Mouse (Mus musculus) stomach, embryonic 15.5 days (tissue): ENCODE results near the gene Stkld1. TPM values are rescaled to one million over a fixed set of nuclear protein-coding genes. Genes with fewer than 3 reads are reported as not detected.
A peak's percentile ranks its signal among the peaks of the same experiment; 100 is the strongest.

Experiments
- ATAC-seq: fragments of 200-750 bp; cut with Nextera tagmentation; 2 replicates; pipeline ENCODE4 v1.8.0; 2017; ENCODE audit warnings: low read depth, moderate number of reproducible peaks, moderate TSS enrichment; ENCODE audit not compliant: insufficient read depth, low FRiP score
- H3K27ac ChIP-seq: fragments of 300-500 bp; sonication (generic); 2 replicates; pipeline ENCODE4 v1.5.1; 2015; ENCODE audit warnings: mild to moderate bottlenecking, inconsistent platforms
- H3K27me3 ChIP-seq: fragments of 300-500 bp; sonication (generic); replicated peaks from 2 replicates; pipeline ENCODE4 v1.6.1; 2015; ENCODE audit warnings: inconsistent platforms
- H3K36me3 ChIP-seq: fragments of 300-500 bp; sonication (generic); 2 replicates; pipeline ENCODE4 v1.6.1; 2015; ENCODE audit warnings: inconsistent platforms
- H3K4me1 ChIP-seq: fragments of 300-500 bp; sonication (generic); 2 replicates; pipeline ENCODE4 v1.6.1; 2015; ENCODE audit warnings: inconsistent platforms
- H3K4me2 ChIP-seq: fragments of 300-500 bp; sonication (generic); 2 replicates; pipeline ENCODE4 v1.6.1; 2015; ENCODE audit warnings: mild to moderate bottlenecking, inconsistent platforms
- H3K4me3 ChIP-seq: fragments of 300-500 bp; sonication (generic); replicated peaks from 2 replicates; pipeline ENCODE4 v1.5.1; 2015; ENCODE audit warnings: inconsistent platforms
- H3K9ac ChIP-seq: fragments of 300-500 bp; sonication (generic); 2 replicates; pipeline ENCODE4 v1.6.1; 2015; ENCODE audit warnings: inconsistent platforms
- H3K9me3 ChIP-seq: fragments of 300-500 bp; sonication (generic); 2 replicates; pipeline ENCODE4 v1.6.1; 2016; ENCODE audit warnings: inconsistent platforms
- WGBS: fragments of 180-500 bp; shearing (Covaris S2); methylation state at CpG from one replicate; pipeline ENCODE4 v1.1.7; 2015; 5-methylcytosine and 5-hydroxymethylcytosine counted together
- polyA plus RNA-seq: library from polyadenylated mRNA; unstranded; fragments of >200 nt; fragmentation: Nextera tagmentation; extraction: Ambion mirVana; gene quantifications from 2 replicates; pipeline ENCODE4 v1.2.1, GENCODE M21; 2015

Stkld1 gene
- polyA plus RNA-seq, 1 experiment from 2014 or later: not detected

- 86% methylated on average over 3 of the region's 3 CpGs for WGBS
- H3K36me3 ChIP-seq: peaks cover 61% of the 10 kb centered on the region
- peaks cover 21% of the 10 kb centered on the region for H3K4me1 ChIP-seq
- H3K27ac ChIP-seq: no peak overlapping the region
- ATAC-seq: no peak
- H3K4me2 ChIP-seq: no peak overlapping the region
- H3K9me3 ChIP-seq: no peaks in the 10 kb centered on the region
- no peaks in the 10 kb centered on the region for H3K27me3 ChIP-seq
- no peak overlapping the region for H3K9ac ChIP-seq
- no peak overlapping the region for H3K4me3 ChIP-seq
Observed at GRCm38 (mm10) chr2:26919684-26920083, 14.2 kb upstream of the Stkld1 start.

GRCm38 (mm10) chr2:26920190-26920855, 13.5 kb upstream of the Stkld1 start:
- no peak overlapping the region for H3K4me2 ChIP-seq
- no peaks in the 10 kb centered on the region for H3K9me3 ChIP-seq
- H3K36me3 ChIP-seq: peaks cover 66% of the 10 kb centered on the region
- H3K4me3 ChIP-seq: no peak overlapping the region
- H3K27me3 ChIP-seq: no peaks in the 10 kb centered on the region
- ATAC-seq: no peak
- peaks cover 17% of the 10 kb centered on the region for H3K4me1 ChIP-seq
- no peak overlapping the region for H3K27ac ChIP-seq
- WGBS: 89% methylated on average over 6 of the region's 6 CpGs
- no peak overlapping the region for H3K9ac ChIP-seq

DNA sequence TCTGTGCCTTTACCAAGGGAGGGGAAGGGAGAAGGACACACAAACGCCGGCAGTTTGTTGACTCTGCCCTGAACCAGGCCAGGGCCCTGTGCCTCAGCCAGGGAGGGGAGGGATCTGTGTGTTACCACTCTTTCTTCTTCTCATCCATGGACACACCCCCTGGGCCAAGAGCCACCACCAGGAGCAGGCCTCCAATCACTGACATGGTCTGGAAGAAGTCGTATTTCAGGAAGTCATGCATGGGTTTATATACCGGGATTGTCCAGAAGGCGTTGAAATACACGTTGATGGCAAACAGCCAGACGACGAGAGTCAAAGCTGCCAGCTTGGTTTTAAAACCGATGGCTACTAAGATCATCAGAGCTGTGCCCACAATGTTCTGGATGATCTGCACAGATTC, 12.1 kb upstream of the Stkld1 start:
- peak; percentile 66; the same call in 1 of the 2 replicates for ATAC-seq
- Histone ChIP-seq H3K4me2 (no peak overlapping the region), H3K4me3 (no peak overlapping the region), H3K4me1 (peaks cover 13% of the 10 kb centered on the region), H3K27me3 (no peaks in the 10 kb centered on the region), H3K27ac (no peak overlapping the region), H3K9me3 (no peaks in the 10 kb centered on the region), H3K36me3 (peaks cover 79% of the 10 kb centered on the region), H3K9ac (no peak overlapping the region)
- WGBS: 64% methylated on average over 9 of the region's 9 CpGs

DNA sequence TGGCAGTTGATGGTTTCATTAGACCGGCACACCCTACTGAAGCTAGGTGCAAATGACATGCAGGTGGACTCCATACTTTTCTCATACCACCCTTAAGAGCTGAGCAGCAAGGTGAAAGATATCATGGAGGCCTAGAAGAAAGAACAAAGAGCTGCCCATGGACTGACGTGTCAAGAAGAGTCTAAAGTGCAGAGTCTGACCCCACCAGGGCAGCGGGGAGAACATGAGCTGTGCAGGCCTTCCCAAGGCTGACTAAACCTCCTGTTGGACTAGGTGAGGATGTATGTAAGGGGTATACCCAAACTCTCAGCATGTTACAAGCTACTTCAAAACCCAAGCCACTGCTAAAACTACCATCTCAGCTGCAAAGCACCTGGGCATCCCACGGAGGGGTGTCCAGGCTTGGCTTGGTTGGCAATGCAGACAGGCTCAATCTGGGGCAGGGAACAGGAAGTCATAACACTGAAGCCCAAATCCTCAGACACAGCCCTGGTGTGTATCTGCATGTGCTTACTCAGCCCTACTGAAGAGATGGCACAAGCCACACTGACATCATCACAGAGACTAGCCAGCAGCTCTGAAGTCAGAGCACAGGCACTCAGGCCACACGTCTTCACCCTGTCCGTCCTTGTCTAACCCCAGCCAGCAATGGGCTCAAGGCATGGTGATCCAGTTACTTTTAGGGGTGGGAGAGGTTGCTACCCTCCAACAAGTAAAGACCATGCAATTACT, 5.9 kb upstream of the Stkld1 start:
- Histone ChIP-seq H3K27me3 (no peaks in the 10 kb centered on the region), H3K9ac (no peak overlapping the region), H3K36me3 (peaks cover 54% of the 10 kb centered on the region), H3K27ac (no peak overlapping the region), H3K4me3 (no peak overlapping the region), H3K4me1 (peaks cover 17% of the 10 kb centered on the region), H3K9me3 (no peaks in the 10 kb centered on the region), H3K4me2 (no peak overlapping the region)
- 84% methylated on average over 6 of the region's 6 CpGs for WGBS
- no peak for ATAC-seq

- 50% methylated on average over 1 of the region's 1 CpGs for whole genome bisulfite sequencing
- Histone ChIP-seq H3K4me3 (no peak overlapping the region), H3K4me2 (no peak overlapping the region), H3K4me1 (peaks cover 23% of the 10 kb centered on the region), H3K9ac (no peak overlapping the region), H3K36me3 (peaks cover 30% of the 10 kb centered on the region; the same call in 1 of the 2 replicates), H3K27me3 (no peaks in the 10 kb centered on the region), H3K9me3 (no peaks in the 10 kb centered on the region), H3K27ac (no peak overlapping the region)
- ATAC-seq: no peak
Observed at GRCm38 (mm10) chr2:26930390-26930789, 3.5 kb upstream of the Stkld1 start.

DNA sequence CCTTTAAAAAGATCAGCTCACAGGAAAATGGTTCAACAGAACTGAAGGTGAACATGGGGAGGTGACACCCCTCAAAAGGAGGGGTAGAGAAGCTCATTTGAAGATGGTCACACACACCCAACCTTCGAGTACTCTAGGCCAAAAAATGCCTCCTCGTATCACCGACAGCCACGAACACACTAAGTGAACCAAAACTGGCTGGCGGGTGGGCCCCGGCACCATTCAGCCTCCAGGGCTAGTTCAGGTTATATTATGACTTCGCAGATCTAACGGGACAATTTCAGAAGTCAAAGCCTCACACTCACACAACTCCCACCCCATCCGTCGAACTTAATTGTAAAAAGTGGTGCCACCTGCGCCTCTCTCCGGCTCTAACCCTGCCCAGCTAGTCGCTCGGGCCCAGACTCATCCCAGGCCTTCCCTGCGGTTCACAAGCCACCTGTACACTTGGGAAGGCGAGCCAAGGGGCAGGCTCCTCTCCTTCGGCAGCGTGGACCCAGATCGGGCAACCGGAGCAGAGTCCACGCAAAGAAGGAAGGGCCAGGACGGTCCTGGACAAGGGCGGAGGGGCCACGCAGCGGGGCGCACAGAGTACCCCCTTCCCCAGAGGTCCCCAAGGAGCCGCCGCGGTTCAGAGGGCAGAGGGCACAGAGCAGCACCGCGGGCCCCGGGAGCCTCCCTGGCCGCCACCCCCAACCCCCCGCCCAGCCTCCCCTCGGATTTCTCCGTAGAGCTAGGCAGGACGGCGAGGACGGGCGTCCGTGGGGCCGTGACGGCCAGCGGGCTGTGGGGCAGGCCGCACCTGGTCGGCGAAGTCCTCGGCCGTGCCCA, 1.2 kb upstream of the Stkld1 start:
- peaks cover 23% of the 10 kb centered on the region for H3K4me1 ChIP-seq
- H3K27me3 ChIP-seq: no peaks in the 10 kb centered on the region
- peak; percentile 40; the same call in 1 of the 2 replicates for ATAC-seq
- peak overlapping the region; percentile 99 for H3K9ac ChIP-seq
- H3K4me3 ChIP-seq: peak overlapping the region; percentile 82
- H3K36me3 ChIP-seq: 0 out of 2 replicates have a peak, but pooled peaks cover 15% of the 10 kb centered on the region
- peak overlapping the region; percentile 64 for H3K4me2 ChIP-seq
- under 1% methylated on average over 42 of the region's 49 CpGs for WGBS
- H3K27ac ChIP-seq: peak overlapping the region; percentile 89
- no peaks in the 10 kb centered on the region for H3K9me3 ChIP-seq

GRCm38 (mm10) chr2:26935286-26935685, 1.4 kb downstream of the Stkld1 start:
- no peak overlapping the region for H3K27ac ChIP-seq
- H3K9ac ChIP-seq: no peak overlapping the region
- peaks cover 23% of the 10 kb centered on the region for H3K4me1 ChIP-seq
- ATAC-seq: no peak
- H3K4me3 ChIP-seq: no peak overlapping the region
- H3K4me2 ChIP-seq: no peak overlapping the region
- 75% methylated on average over 2 of the region's 2 CpGs for WGBS
- H3K9me3 ChIP-seq: no peaks in the 10 kb centered on the region
- 0 out of 2 replicates have a peak, but pooled peaks cover 1% of the 10 kb centered on the region for H3K36me3 ChIP-seq
- no peaks in the 10 kb centered on the region for H3K27me3 ChIP-seq

DNA sequence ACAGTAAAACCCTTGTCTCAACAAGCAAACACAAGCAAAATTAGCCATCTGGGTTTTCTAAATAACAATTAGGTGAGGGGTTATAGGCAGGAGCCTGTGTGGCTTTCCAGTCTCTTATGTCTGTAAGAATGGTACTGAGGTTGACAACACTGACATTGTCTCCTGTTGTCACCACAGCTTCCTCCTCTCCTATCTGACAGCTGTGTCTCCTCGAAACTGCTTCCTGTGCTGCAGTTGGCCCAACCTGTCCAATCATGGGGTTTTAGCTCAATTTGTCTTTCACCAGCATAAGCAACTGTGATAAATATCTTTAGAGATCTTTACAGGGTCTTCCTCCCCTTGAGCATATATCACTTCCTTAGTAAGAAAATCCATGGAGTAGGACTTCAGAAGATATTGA, 2.6 kb downstream of the Stkld1 start:
- Histone ChIP-seq H3K27ac (no peak overlapping the region), H3K4me1 (peaks cover 12% of the 10 kb centered on the region; the same call in 1 of the 2 replicates), H3K4me3 (no peak overlapping the region), H3K4me2 (no peak overlapping the region), H3K9me3 (no peaks in the 10 kb centered on the region), H3K36me3 (no peaks in the 10 kb centered on the region), H3K9ac (no peak overlapping the region), H3K27me3 (no peaks in the 10 kb centered on the region)
- ATAC-seq: no peak
- 64% methylated on average over 1 of the region's 1 CpGs for WGBS

DNA sequence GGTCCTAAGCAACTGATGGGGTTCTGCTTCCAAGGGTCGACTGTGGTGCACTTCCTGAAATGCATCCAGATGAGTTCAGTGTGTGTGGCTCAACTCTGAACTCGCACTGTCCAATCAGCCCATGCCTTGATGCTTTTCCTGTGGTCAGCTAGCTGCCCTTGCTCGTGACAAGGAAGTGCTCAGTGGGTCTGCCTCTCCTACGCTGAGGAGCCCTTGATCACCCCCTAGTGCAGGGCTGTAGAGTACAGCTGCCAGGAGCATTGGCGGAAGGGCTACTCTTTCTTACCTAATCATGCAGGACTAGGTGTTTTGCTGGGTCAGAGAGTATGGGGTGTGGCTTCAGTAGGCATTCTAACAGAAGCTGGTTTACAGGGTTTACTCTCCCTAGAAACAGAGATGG, 7.7 kb downstream of the Stkld1 start:
- Histone ChIP-seq H3K27me3 (no peaks in the 10 kb centered on the region), H3K4me3 (no peak overlapping the region), H3K27ac (no peak overlapping the region), H3K4me2 (no peak overlapping the region), H3K9me3 (no peaks in the 10 kb centered on the region), H3K4me1 (no peaks in the 10 kb centered on the region), H3K9ac (no peak overlapping the region), H3K36me3 (no peaks in the 10 kb centered on the region)
- no peak for ATAC-seq
- 40% methylated on average over 5 of the region's 5 CpGs for WGBS

DNA sequence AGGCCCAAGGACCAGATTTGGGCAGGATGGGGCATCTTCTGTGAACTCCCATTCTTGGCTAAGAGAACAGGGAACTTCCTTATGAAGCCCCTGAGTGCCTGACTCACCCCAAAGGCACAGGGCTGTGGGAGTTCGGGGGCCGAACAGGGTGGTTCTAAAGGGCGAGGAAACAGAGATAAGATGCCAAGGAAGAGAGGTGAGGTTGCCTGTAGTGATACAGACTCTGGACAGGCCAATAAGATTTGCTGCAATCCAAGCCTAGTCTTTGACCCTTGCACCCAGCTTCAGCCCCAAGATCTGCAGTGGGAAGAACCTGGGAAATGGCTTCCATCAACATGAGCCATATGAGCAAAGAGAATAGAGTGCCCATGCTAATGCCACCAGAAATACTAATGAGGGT, 9.4 kb downstream of the Stkld1 start:
- Histone ChIP-seq H3K9me3 (no peaks in the 10 kb centered on the region), H3K9ac (no peak overlapping the region), H3K4me3 (no peak overlapping the region), H3K27me3 (no peaks in the 10 kb centered on the region), H3K4me1 (no peaks in the 10 kb centered on the region), H3K4me2 (no peak overlapping the region), H3K36me3 (no peaks in the 10 kb centered on the region), H3K27ac (no peak overlapping the region)
- ATAC-seq: no peak
- WGBS: 84% methylated on average over 3 of the region's 3 CpGs

DNA sequence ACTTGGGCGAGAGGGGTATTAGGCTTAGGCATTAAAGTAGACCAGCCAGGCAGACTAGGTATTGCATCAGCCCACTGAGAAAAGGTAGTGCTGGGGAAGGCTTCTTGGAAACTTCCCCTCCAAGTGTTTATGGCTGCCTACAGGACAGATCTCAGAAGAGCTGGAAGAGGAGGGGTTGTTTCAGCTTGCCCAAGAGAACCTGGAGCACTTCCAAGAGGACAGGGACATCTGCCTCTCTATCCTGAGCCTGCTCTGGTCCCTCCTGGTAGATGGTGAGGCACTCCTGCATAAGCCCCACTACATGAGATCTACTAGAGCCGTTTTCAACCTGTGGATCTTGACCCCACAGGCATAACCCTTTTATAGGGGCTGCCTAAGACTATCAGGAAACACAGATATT, 16.6 kb downstream of the Stkld1 start:
- H3K4me3 ChIP-seq: no peak overlapping the region
- WGBS: 81% methylated on average over 2 of the region's 2 CpGs
- no peak for ATAC-seq
- H3K27ac ChIP-seq: no peak overlapping the region
- H3K9me3 ChIP-seq: no peaks in the 10 kb centered on the region
- no peaks in the 10 kb centered on the region for H3K4me1 ChIP-seq
- H3K4me2 ChIP-seq: no peak overlapping the region
- peaks cover 33% of the 10 kb centered on the region for H3K36me3 ChIP-seq
- H3K27me3 ChIP-seq: no peaks in the 10 kb centered on the region
- H3K9ac ChIP-seq: no peak overlapping the region
